Mouse (Mus musculus) forebrain, embryonic 16.5 days (tissue): Measurements from ENCODE around the gene Kifap3. TPM values are rescaled to one million over a fixed set of nuclear protein-coding genes. Genes with fewer than 3 reads are reported as not detected.
A peak's percentile ranks its signal among the peaks of the same experiment; 100 is the strongest.
"Not testable (repeated sequence)": the region's sequence is repeated elsewhere in the genome, so short reads cannot be mapped to it uniquely, and the experiment has no call there.

ENCODE experiments used
- ATAC-seq: fragments of 200-750 bp; cut with Nextera tagmentation; 2 replicates; pipeline ENCODE4 v1.8.0; 2017; ENCODE audit warnings: mild to moderate bottlenecking, moderate library complexity
- H3K27ac ChIP-seq: fragments of 300-500 bp; sonication (generic); 2 replicates; pipeline ENCODE4 v1.5.1; 2014; ENCODE audit warnings: low read length, control low read depth
- H3K27me3 ChIP-seq: fragments of 300-500 bp; sonication (generic); replicated peaks from 2 replicates; pipeline ENCODE4 v1.6.1; 2014; ENCODE audit warnings: low read length; ENCODE audit not compliant: control insufficient read depth, insufficient read depth
- H3K36me3 ChIP-seq: fragments of 300-500 bp; sonication (generic); 2 replicates; pipeline ENCODE4 v1.6.1; 2014; ENCODE audit not compliant: control insufficient read depth, insufficient read depth
- H3K4me1 ChIP-seq: fragments of 300-500 bp; sonication (generic); replicated peaks from 2 replicates; pipeline ENCODE4 v1.6.1; 2014; ENCODE audit warnings: low read length; ENCODE audit not compliant: control insufficient read depth, insufficient read depth
- H3K4me2 ChIP-seq: fragments of 300-500 bp; sonication (generic); 2 replicates; pipeline ENCODE4 v1.6.1; 2014; ENCODE audit warnings: mild to moderate bottlenecking, low read length, control low read depth
- H3K4me3 ChIP-seq: fragments of 300-500 bp; sonication (generic); replicated peaks from 2 replicates; pipeline ENCODE4 v1.5.1; 2014; ENCODE audit warnings: mild to moderate bottlenecking, low read length, control low read depth
- H3K9ac ChIP-seq: fragments of 300-500 bp; sonication (generic); replicated peaks from 2 replicates; pipeline ENCODE4 v1.6.1; 2014; ENCODE audit warnings: low read depth, low read length, control low read depth
- H3K9me3 ChIP-seq: fragments of 300-500 bp; sonication (generic); 2 replicates; pipeline ENCODE4 v1.6.1; 2016; ENCODE audit warnings: low read length; ENCODE audit not compliant: control insufficient read depth
- WGBS: fragments of 180-500 bp; shearing (Covaris S2); extraction: QIAGEN DNeasy Blood & Tissue Kit; methylation state at CpG from one replicate; pipeline ENCODE4 v1.1.7; 2014; 5-methylcytosine and 5-hydroxymethylcytosine counted together
- polyA plus RNA-seq: library from polyadenylated mRNA; unstranded; fragments of >200 nt; fragmentation: Nextera tagmentation; extraction: Ambion mirVana; gene quantifications from 2 replicates; pipeline ENCODE4 v1.2.1, GENCODE M21; 2015

Gene Kifap3
- polyA plus RNA-seq, 1 experiment from 2014 or later: 120 TPM

GRCm38 (mm10) chr1:163829482-163829881, 50.1 kb downstream of the Kifap3 start:
- no peak for ATAC-seq
- no peaks in the 10 kb centered on the region for H3K9me3 ChIP-seq
- 0 out of 2 replicates have a peak, but pooled peaks cover 2% of the 10 kb centered on the region for H3K36me3 ChIP-seq
- H3K4me1 ChIP-seq: no peaks in the 10 kb centered on the region
- H3K9ac ChIP-seq: no peak overlapping the region
- H3K27me3 ChIP-seq: no peaks in the 10 kb centered on the region
- no peak overlapping the region for H3K27ac ChIP-seq
- no peak overlapping the region for H3K4me2 ChIP-seq
- H3K4me3 ChIP-seq: no peak overlapping the region

DNA sequence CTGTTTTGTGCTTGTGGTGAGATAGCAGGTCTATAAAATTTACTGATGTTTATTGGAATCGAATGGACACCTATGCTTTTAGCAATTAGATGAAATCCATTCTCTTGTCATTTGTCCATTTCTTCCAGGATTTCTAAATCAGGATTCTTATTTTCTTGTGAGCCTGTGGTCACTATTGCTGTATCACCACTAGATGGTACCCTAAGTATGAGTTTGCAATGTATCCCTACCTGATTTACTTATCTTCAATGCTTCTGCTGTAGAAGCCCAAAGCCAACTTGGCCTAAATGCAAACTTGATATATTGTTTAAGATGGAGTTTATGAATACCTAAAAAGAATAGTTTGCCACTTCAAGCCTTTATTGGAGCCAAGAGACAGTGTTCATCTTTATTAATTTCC, 54.7 kb downstream of the Kifap3 start:
- peak; percentile 61; the same call in 1 of the 2 replicates for ATAC-seq
- 94% methylated on average over 1 of the region's 1 CpGs for WGBS
- Histone ChIP-seq H3K9ac (no peak overlapping the region), H3K4me2 (no peak overlapping the region), H3K36me3 (0 out of 2 replicates have a peak, but pooled peaks cover under 1% of the 10 kb centered on the region), H3K9me3 (no peaks in the 10 kb centered on the region), H3K4me3 (no peak overlapping the region), H3K4me1 (no peaks in the 10 kb centered on the region), H3K27ac (no peak overlapping the region), H3K27me3 (no peaks in the 10 kb centered on the region)

DNA sequence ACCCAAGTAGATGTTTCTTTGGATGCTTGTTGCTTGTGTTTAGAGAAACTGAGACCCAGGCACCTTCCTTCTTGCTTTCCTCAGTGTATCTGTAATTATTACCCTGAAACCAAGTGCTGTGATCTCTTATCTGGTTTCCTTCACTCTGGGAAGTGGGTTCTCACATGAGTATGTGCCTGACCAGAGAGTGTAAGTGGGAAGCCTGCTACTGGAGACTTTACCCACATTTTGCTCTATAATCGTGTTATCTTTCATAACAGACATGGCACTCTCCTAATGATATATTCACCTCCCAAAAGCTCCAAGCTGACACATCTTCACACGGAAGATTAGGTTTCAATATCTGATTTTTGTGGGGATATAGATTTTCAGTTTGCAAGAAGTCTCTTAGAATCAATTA, 55.7 kb downstream of the Kifap3 start:
- no peak for ATAC-seq
- WGBS: 94% methylated on average over 2 of the region's 2 CpGs

DNA sequence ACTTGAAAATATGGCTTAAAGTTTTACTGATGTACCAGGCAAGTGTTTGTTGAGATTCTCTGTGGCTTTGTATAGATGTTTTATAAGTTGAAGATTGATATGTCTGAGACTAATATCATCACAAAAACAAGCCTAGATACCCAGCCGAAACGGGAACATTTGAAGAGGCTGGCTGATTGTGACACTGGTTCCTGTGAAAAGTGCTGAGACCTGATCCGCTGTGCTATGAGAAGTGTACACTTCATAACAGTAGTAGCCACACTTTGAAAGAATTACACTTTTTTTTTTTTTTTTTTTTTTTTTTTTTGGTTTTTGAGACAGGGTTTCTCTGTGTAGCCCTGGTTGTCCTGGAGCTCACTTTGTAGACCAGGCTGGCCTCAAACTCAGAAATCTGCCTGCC, 59.1 kb downstream of the Kifap3 start:
- H3K4me3 ChIP-seq, H3K4me1 ChIP-seq, H3K27ac ChIP-seq, ATAC-seq, H3K9me3 ChIP-seq, H3K36me3 ChIP-seq, H3K4me2 ChIP-seq, H3K27me3 ChIP-seq, H3K9ac ChIP-seq: not testable (repeated sequence)
- 95% methylated on average over 3 of the region's 3 CpGs for WGBS

More for the DNA sequence above, 55.7 kb downstream of the Kifap3 start:
- Histone ChIP-seq H3K4me1 (no peaks in the 10 kb centered on the region), H3K9ac (no peak overlapping the region), H3K4me3 (no peak overlapping the region), H3K4me2 (no peak overlapping the region), H3K27me3 (no peaks in the 10 kb centered on the region), H3K27ac (no peak overlapping the region), H3K36me3 (no peaks in the 10 kb centered on the region), H3K9me3 (no peaks in the 10 kb centered on the region)

DNA sequence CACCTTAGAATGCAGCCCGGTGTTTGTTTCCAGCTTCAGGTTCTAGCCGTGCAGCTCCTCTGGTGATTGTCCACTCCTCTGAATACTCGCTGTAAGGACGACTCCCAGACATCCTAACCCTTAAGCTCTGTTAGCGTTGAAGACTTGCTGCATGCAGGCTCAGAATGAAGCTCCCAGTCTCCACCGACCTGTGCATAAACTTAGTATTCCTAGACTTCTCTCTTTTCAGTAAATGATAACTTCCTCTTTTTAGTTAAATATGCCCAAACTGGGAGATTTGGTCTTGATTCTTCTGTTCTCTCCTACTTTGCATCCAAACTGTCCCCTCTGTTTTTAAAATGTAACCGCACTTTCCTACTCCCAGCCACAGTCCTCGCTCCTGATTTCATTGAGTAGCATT, 61.2 kb downstream of the Kifap3 start:
- no peaks in the 10 kb centered on the region for H3K36me3 ChIP-seq
- 91% methylated on average over 8 of the region's 8 CpGs for WGBS
- H3K4me1 ChIP-seq: no peaks in the 10 kb centered on the region
- H3K4me3 ChIP-seq: no peak overlapping the region
- H3K9me3 ChIP-seq: no peaks in the 10 kb centered on the region
- H3K27me3 ChIP-seq: no peaks in the 10 kb centered on the region
- no peak overlapping the region for H3K27ac ChIP-seq
- no peak overlapping the region for H3K9ac ChIP-seq
- ATAC-seq: no peak
- H3K4me2 ChIP-seq: no peak overlapping the region

- no peaks in the 10 kb centered on the region for H3K9me3 ChIP-seq
- H3K4me1 ChIP-seq: no peaks in the 10 kb centered on the region
- H3K27ac ChIP-seq: no peak overlapping the region
- H3K27me3 ChIP-seq: no peaks in the 10 kb centered on the region
- H3K4me2 ChIP-seq: no peak overlapping the region
- ATAC-seq: 0 out of 2 replicates have a peak, but pooled peaks have one; percentile 15
- 60% methylated on average over 2 of the region's 2 CpGs for WGBS
- H3K36me3 ChIP-seq: no peaks in the 10 kb centered on the region
- H3K9ac ChIP-seq: no peak overlapping the region
- no peak overlapping the region for H3K4me3 ChIP-seq
Measured at GRCm38 (mm10) chr1:163842238-163842637, 62.9 kb downstream of the Kifap3 start.

DNA sequence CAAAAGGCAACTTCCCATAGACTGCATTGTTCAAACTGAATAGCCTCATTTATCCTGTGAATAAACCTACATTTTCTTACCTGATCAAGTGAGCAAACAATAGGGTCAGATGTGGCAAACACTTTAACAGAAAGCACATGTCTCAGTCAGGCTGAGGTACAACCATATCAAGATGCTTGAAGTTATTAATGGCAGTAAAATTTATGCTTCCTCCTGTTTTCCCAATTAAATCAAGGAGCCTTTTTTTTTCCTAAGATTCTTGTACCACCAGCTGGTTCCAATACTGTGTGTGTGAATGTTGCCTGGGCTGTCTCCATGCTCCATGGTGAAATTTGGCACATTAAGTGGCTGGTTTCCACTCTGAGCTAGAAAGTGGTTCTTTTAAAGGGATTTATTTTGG, 64.5 kb downstream of the Kifap3 start:
- Histone ChIP-seq H3K4me1 (no peaks in the 10 kb centered on the region), H3K9ac (no peak overlapping the region), H3K9me3 (no peaks in the 10 kb centered on the region), H3K27ac (no peak overlapping the region), H3K4me2 (no peak overlapping the region), H3K4me3 (no peak overlapping the region), H3K36me3 (peaks cover 4% of the 10 kb centered on the region), H3K27me3 (no peaks in the 10 kb centered on the region)
- ATAC-seq: no peak

DNA sequence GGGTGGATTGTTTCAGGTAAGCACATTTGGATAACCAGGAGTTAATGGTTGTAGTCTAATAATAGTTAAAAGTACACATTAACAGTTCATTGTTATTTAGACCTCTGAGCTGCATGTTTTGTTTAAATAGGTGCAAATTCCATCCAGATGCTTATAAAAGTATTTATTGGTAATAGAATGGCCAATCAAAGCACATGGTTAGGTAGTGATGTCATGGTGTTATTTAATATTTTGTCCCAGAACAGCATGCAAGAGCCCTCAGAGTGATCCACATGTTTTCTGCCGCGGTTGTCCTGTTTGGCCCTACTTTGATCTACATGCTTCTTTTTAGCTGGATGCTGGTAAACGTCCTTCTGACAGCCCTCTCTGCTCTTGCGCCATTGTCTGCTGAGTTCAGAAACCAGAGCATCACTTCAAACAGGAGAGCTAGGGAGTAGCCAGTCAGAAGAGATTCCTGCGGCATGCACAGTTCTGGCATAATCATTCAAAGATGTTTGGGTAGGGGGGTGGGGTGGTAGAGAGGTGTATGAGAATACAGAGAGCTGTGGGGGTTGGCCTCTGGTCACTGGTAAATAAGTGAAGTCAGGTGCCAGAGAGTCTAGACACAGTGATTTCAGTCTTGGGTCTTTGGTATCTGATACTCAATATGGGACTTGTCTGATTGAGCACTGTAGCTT, 73.6 kb downstream of the Kifap3 start:
- H3K9me3 ChIP-seq: no peaks in the 10 kb centered on the region
- no peak overlapping the region for H3K27ac ChIP-seq
- WGBS: 80% methylated on average over 5 of the region's 5 CpGs
- no peak overlapping the region for H3K9ac ChIP-seq
- H3K27me3 ChIP-seq: no peaks in the 10 kb centered on the region
- no peak overlapping the region for H3K4me3 ChIP-seq
- H3K4me2 ChIP-seq: no peak overlapping the region
- H3K4me1 ChIP-seq: no peaks in the 10 kb centered on the region
- peaks cover 14% of the 10 kb centered on the region for H3K36me3 ChIP-seq
- ATAC-seq: no peak

- no peak overlapping the region for H3K9ac ChIP-seq
- no peak overlapping the region for H3K4me3 ChIP-seq
- H3K4me2 ChIP-seq: no peak overlapping the region
- 88% methylated on average over 2 of the region's 2 CpGs for WGBS
- H3K27ac ChIP-seq: no peak overlapping the region
- no peak for ATAC-seq
- no peaks in the 10 kb centered on the region for H3K27me3 ChIP-seq
- no peaks in the 10 kb centered on the region for H3K9me3 ChIP-seq
- peaks cover 13% of the 10 kb centered on the region; the same call in 1 of the 2 replicates for H3K36me3 ChIP-seq
- H3K4me1 ChIP-seq: no peaks in the 10 kb centered on the region
Measured at GRCm38 (mm10) chr1:163858420-163858819, 79.0 kb downstream of the Kifap3 start.

DNA sequence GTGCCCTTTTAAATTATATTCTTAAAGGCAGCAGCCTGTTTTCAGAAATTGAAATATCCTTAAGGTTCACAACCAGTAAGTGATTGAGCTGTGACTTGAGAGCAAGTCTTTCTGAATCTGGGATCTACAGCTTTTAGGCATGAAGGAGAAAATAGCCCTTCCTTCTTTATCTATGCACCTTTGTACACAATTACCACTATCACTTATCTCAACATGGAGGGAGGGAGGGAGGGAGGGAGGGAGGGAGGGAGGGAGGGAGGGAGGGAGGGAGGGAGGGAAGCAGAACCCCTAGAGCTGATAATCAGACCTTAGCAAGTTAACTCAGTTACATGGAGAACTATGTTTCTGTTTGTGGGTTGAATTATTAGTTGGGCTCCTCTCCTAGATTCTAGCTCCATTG, 82.2 kb downstream of the Kifap3 start:
- no peak overlapping the region for H3K9ac ChIP-seq
- H3K4me2 ChIP-seq: no peak overlapping the region
- H3K9me3 ChIP-seq: no peaks in the 10 kb centered on the region
- no peak overlapping the region for H3K27ac ChIP-seq
- H3K4me3 ChIP-seq: no peak overlapping the region
- H3K36me3 ChIP-seq: peaks cover 25% of the 10 kb centered on the region
- ATAC-seq: no peak
- no peaks in the 10 kb centered on the region for H3K4me1 ChIP-seq
- H3K27me3 ChIP-seq: no peaks in the 10 kb centered on the region
